Mouse (Mus musculus) stomach, embryonic 14.5 days (tissue): ENCODE measurements around the gene Ccdc180. TPM values are rescaled to one million over a fixed set of nuclear protein-coding genes. Genes with fewer than 3 reads are reported as not detected.
A peak's percentile ranks its signal among the peaks of the same experiment; 100 is the strongest.

Experiments used
- ATAC-seq: fragments of 200-750 bp; cut with Nextera tagmentation; 2 replicates; pipeline ENCODE4 v1.8.0; 2017; ENCODE audit warnings: low read depth, moderate TSS enrichment; ENCODE audit not compliant: insufficient number of reproducible peaks, insufficient read depth, low FRiP score
- H3K27ac ChIP-seq: fragments of 300-500 bp; sonication (generic); 2 replicates; pipeline ENCODE4 v1.5.1; 2014; ENCODE audit warnings: mild to moderate bottlenecking, low read length, moderate library complexity, mixed read lengths
- H3K27me3 ChIP-seq: fragments of 300-500 bp; sonication (generic); 2 replicates; pipeline ENCODE4 v1.6.1; 2014; ENCODE audit warnings: low read length, control low read depth, mixed read lengths; ENCODE audit not compliant: control insufficient read depth, insufficient read depth
- H3K36me3 ChIP-seq: fragments of 300-500 bp; sonication (generic); 2 replicates; pipeline ENCODE4 v1.6.1; 2014; ENCODE audit warnings: mild to moderate bottlenecking, control low read depth, low read length, moderate library complexity, mixed read lengths; ENCODE audit not compliant: control insufficient read depth, insufficient read depth
- H3K4me1 ChIP-seq: fragments of 300-500 bp; sonication (generic); 2 replicates; pipeline ENCODE4 v1.6.1; 2014; ENCODE audit warnings: low read length, control low read depth, mixed read lengths; ENCODE audit not compliant: control insufficient read depth, insufficient read depth
- H3K4me2 ChIP-seq: fragments of 300-500 bp; sonication (generic); replicated peaks from 2 replicates; pipeline ENCODE4 v1.6.1; 2014; ENCODE audit warnings: low read depth, low read length, control low read depth
- H3K4me3 ChIP-seq: fragments of 300-500 bp; sonication (generic); 2 replicates; pipeline ENCODE4 v1.5.1; 2014; ENCODE audit warnings: low read depth, low read length, control low read depth
- H3K9ac ChIP-seq: fragments of 300-500 bp; sonication (generic); replicated peaks from 2 replicates; pipeline ENCODE4 v1.6.1; 2014; ENCODE audit warnings: low read depth, mild to moderate bottlenecking, control low read depth, low read length, moderate library complexity, mixed read lengths
- H3K9me3 ChIP-seq: fragments of 300-500 bp; sonication (generic); 2 replicates; pipeline ENCODE4 v1.6.1; 2016; ENCODE audit warnings: low read depth, low read length, control low read depth; ENCODE audit not compliant: control insufficient read depth
- WGBS: fragments of 180-500 bp; shearing (Covaris S2); extraction: QIAGEN DNeasy Blood & Tissue Kit; methylation state at CpG from one replicate; pipeline ENCODE4 v1.1.7; 2014; 5-methylcytosine and 5-hydroxymethylcytosine counted together
- polyA plus RNA-seq: library from polyadenylated mRNA; unstranded; fragments of >200 nt; fragmentation: Nextera tagmentation; extraction: Ambion mirVana; gene quantifications from 2 replicates; pipeline ENCODE4 v1.2.1, GENCODE M21; 2014

Ccdc180 gene
- polyA plus RNA-seq, 1 experiment from 2014 or later = 0.29 TPM

- no peak overlapping the region for H3K4me3 ChIP-seq
- H3K27me3 ChIP-seq = no peaks in the 10 kb centered on the region
- H3K4me1 ChIP-seq = no peaks in the 10 kb centered on the region
- no peak overlapping the region for H3K27ac ChIP-seq
- H3K9me3 ChIP-seq = no peaks in the 10 kb centered on the region
- no peaks in the 10 kb centered on the region for H3K36me3 ChIP-seq
- no peak overlapping the region for H3K4me2 ChIP-seq
- WGBS = 66% methylated on average over 7 of the region's 7 CpGs
- no peak overlapping the region for H3K9ac ChIP-seq
- no peak for ATAC-seq
Observed at GRCm38 (mm10) chr4:45970048-45970560, 80.0 kb downstream of the Ccdc180 start.

- WGBS = 3% methylated on average over 50 of the region's 51 CpGs
- no peaks in the 10 kb centered on the region for H3K4me1 ChIP-seq
- no peaks in the 10 kb centered on the region for H3K9me3 ChIP-seq
- 0 out of 2 replicates have a peak overlapping the region, but pooled peaks have one; percentile 22 for H3K27ac ChIP-seq
- peak overlapping the region; percentile 82 for H3K4me3 ChIP-seq
- peak; percentile 98 for ATAC-seq
- peak overlapping the region; percentile 66 for H3K9ac ChIP-seq
- peak overlapping the region; percentile 92 for H3K4me2 ChIP-seq
- H3K36me3 ChIP-seq = no peaks in the 10 kb centered on the region
- no peaks in the 10 kb centered on the region for H3K27me3 ChIP-seq
Observed at GRCm38 (mm10) chr4:45971806-45972447, 81.8 kb downstream of the Ccdc180 start.

- no peaks in the 10 kb centered on the region for H3K9me3 ChIP-seq
- H3K27me3 ChIP-seq = no peaks in the 10 kb centered on the region
- WGBS = under 1% methylated on average over 46 of the region's 53 CpGs
- H3K36me3 ChIP-seq = no peaks in the 10 kb centered on the region
- peak; percentile 77 for ATAC-seq
- peak overlapping the region; percentile 82 for H3K4me3 ChIP-seq
- H3K27ac ChIP-seq = 0 out of 2 replicates have a peak overlapping the region, but pooled peaks have one; percentile 22
- peak overlapping the region; percentile 66 for H3K9ac ChIP-seq
- H3K4me2 ChIP-seq = peak overlapping the region; percentile 92
- H3K4me1 ChIP-seq = no peaks in the 10 kb centered on the region
Observed at GRCm38 (mm10) chr4:45972448-45972854, 82.3 kb downstream of the Ccdc180 start.

- Histone ChIP-seq H3K4me2 (peak overlapping the region; percentile 92), H3K4me1 (no peaks in the 10 kb centered on the region), H3K4me3 (peak overlapping the region; percentile 82), H3K9ac (peak overlapping the region; percentile 66), H3K36me3 (no peaks in the 10 kb centered on the region), H3K9me3 (no peaks in the 10 kb centered on the region), H3K27me3 (no peaks in the 10 kb centered on the region), H3K27ac (no peak overlapping the region)
- WGBS = 31% methylated on average over 9 of the region's 9 CpGs
- ATAC-seq = no peak
Observed at GRCm38 (mm10) chr4:45972951-45973350, 82.8 kb downstream of the Ccdc180 start.

GRCm38 (mm10) chr4:45976931-45977667 is 87.0 kb downstream of the Ccdc180 start:
- Histone ChIP-seq H3K27ac (no peak overlapping the region), H3K9ac (no peak overlapping the region), H3K4me1 (no peaks in the 10 kb centered on the region), H3K4me3 (no peak overlapping the region), H3K4me2 (no peak overlapping the region), H3K27me3 (no peaks in the 10 kb centered on the region), H3K36me3 (no peaks in the 10 kb centered on the region), H3K9me3 (no peaks in the 10 kb centered on the region)
- WGBS = 79% methylated on average over 6 of the region's 6 CpGs
- ATAC-seq = no peak

GRCm38 (mm10) chr4:45979916-45980315 is 89.8 kb downstream of the Ccdc180 start:
- no peaks in the 10 kb centered on the region for H3K4me1 ChIP-seq
- H3K9ac ChIP-seq = no peak overlapping the region
- WGBS = 30% methylated on average over 2 of the region's 2 CpGs
- no peak overlapping the region for H3K27ac ChIP-seq
- H3K36me3 ChIP-seq = no peaks in the 10 kb centered on the region
- no peaks in the 10 kb centered on the region for H3K27me3 ChIP-seq
- no peak overlapping the region for H3K4me2 ChIP-seq
- H3K4me3 ChIP-seq = no peak overlapping the region
- no peaks in the 10 kb centered on the region for H3K9me3 ChIP-seq
- no peak for ATAC-seq

- Histone ChIP-seq H3K9ac (no peak overlapping the region), H3K27me3 (no peaks in the 10 kb centered on the region), H3K9me3 (no peaks in the 10 kb centered on the region), H3K4me2 (no peak overlapping the region), H3K36me3 (no peaks in the 10 kb centered on the region), H3K4me3 (no peak overlapping the region), H3K27ac (no peak overlapping the region), H3K4me1 (no peaks in the 10 kb centered on the region)
- no peak for ATAC-seq
Observed at GRCm38 (mm10) chr4:45981054-45981453, 91.0 kb downstream of the Ccdc180 start.

- ATAC-seq = no peak
- no peak overlapping the region for H3K4me3 ChIP-seq
- H3K4me1 ChIP-seq = peaks cover 6% of the 10 kb centered on the region; the same call in 1 of the 2 replicates
- no peak overlapping the region for H3K9ac ChIP-seq
- H3K27me3 ChIP-seq = no peaks in the 10 kb centered on the region
- no peak overlapping the region for H3K4me2 ChIP-seq
- no peaks in the 10 kb centered on the region; the same call in 1 of the 2 replicates for H3K36me3 ChIP-seq
- H3K9me3 ChIP-seq = no peaks in the 10 kb centered on the region
- WGBS = 21% methylated on average over 6 of the region's 6 CpGs
- no peak overlapping the region; the same call in 1 of the 2 replicates for H3K27ac ChIP-seq
Observed at GRCm38 (mm10) chr4:45990427-45991135, 100.5 kb downstream of the Ccdc180 start.
